Mouse (Mus musculus): ENCODE data around the gene Prkar2b. TPM values are rescaled to one million over a fixed set of nuclear protein-coding genes. Genes with fewer than 3 reads are reported as not detected.
A peak's percentile ranks its signal among the peaks of the same experiment; 100 is the strongest.

Gene Prkar2b
- polyA plus RNA-seq, 1 experiment from 2014 or later, result 18.9 TPM

DNA sequence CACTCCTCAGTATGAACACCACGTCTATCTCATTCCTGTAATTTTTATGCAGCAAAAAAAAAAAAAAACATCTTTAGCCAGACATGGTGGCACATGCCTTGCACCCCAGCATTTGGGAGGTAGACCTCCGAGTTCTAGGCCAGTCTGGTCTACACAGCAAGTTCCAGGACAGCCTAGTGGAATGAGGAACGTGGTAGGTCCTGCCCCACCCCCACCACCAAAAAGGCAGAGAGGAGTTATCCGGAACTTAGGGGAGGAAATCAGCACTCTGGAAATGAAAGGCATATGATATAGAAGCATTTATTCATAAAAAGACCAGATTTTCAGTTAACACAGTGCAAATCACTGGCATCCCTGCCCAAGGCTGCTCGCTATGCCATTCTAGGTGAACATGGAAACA, 52.4 kb downstream of the Prkar2b start:
- H3K27ac ChIP-seq (ENCODE audit: poor library complexity, severe bottlenecking), result no peak overlapping the region
- no peaks in the 10 kb centered on the region for H3K36me3 ChIP-seq
- ATAC-seq (ENCODE audit: insufficient number of reproducible peaks, low FRiP score), result no peak
- WGBS, result 72% methylated on average over 5 of the region's 5 CpGs
- H3K4me2 ChIP-seq, result no peak overlapping the region
- no peak overlapping the region for H3K9ac ChIP-seq
- H3K4me1 ChIP-seq (replicated peaks), result no peaks in the 10 kb centered on the region
- no peak overlapping the region for H3K4me3 ChIP-seq
- peaks cover 3% of the 10 kb centered on the region; the same call in 1 of the 2 replicates for H3K9me3 ChIP-seq (replicated peaks)
- no peaks in the 10 kb centered on the region for H3K27me3 ChIP-seq (replicated peaks)

DNA sequence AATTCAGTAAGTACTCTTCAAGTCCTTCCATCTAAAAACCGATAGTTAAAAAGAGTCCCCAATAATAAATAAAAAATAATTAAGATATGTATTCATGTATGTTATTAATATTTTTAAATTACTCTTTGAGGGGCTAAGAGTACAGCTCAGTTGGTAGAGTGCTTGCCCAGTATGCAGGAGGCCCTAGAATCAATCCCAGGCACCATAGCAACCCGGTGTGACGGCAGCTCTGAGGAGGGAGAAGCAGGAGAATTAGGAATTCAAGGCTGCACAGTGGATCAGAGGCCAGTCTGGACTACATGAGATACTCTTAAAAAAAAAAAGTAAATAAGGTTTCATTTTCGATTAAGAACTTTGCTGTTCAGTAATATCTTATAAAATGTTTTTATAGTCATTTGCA, 53.5 kb downstream of the Prkar2b start:
- Histone ChIP-seq H3K9me3 (replicated peaks) (peaks cover 3% of the 10 kb centered on the region; the same call in 1 of the 2 replicates), H3K27me3 (replicated peaks) (no peaks in the 10 kb centered on the region), H3K4me1 (replicated peaks) (no peaks in the 10 kb centered on the region), H3K9ac (no peak overlapping the region), H3K36me3 (no peaks in the 10 kb centered on the region), H3K27ac (ENCODE audit: poor library complexity, severe bottlenecking) (no peak overlapping the region), H3K4me2 (no peak overlapping the region), H3K4me3 (no peak overlapping the region)
- ATAC-seq (ENCODE audit: insufficient number of reproducible peaks, low FRiP score), result no peak
- 77% methylated on average over 4 of the region's 4 CpGs for WGBS

- no peak overlapping the region for H3K4me2 ChIP-seq
- no peaks in the 10 kb centered on the region for H3K36me3 ChIP-seq
- H3K9ac ChIP-seq, result no peak overlapping the region
- H3K27me3 ChIP-seq (replicated peaks), result no peaks in the 10 kb centered on the region
- WGBS, result 86% methylated on average over 8 of the region's 8 CpGs
- no peak overlapping the region for H3K27ac ChIP-seq (ENCODE audit: poor library complexity, severe bottlenecking)
- no peak overlapping the region for H3K4me3 ChIP-seq
- no peak for ATAC-seq (ENCODE audit: insufficient number of reproducible peaks, low FRiP score)
- H3K4me1 ChIP-seq (replicated peaks), result no peaks in the 10 kb centered on the region
- peaks cover 3% of the 10 kb centered on the region; the same call in 1 of the 2 replicates for H3K9me3 ChIP-seq (replicated peaks)
Observed at GRCm38 (mm10) chr12:32007040-32007439, 54.1 kb downstream of the Prkar2b start.

DNA sequence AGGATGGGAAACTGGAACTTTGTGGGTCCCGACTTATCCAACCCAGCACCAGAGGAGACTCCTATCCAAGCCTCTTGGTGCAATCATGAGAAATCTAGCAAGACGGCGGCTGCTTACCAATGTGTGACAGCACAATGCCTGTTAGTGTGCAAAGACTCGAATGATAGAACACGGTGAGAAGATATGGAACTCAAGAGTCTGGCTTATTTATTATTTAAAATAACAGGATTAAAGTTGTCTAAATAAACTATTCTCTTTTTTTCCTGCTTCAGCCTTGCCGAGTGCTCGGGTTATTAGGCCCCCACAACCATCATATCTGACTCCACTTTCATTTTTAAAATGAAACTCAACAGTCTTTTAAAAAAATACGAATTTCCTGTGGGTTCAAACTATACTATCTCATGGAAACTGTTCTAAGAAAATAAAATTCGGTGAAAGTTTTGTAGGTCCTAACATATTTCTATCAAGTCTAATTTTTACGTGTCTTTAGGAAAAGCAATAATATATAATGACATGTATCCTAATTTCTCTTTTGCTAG, 54.6 kb downstream of the Prkar2b start:
- no peak overlapping the region for H3K9ac ChIP-seq
- no peak overlapping the region for H3K27ac ChIP-seq (ENCODE audit: poor library complexity, severe bottlenecking)
- H3K9me3 ChIP-seq (replicated peaks), result peaks cover 3% of the 10 kb centered on the region; the same call in 1 of the 2 replicates
- no peaks in the 10 kb centered on the region for H3K4me1 ChIP-seq (replicated peaks)
- ATAC-seq (ENCODE audit: insufficient number of reproducible peaks, low FRiP score), result no peak
- WGBS, result 85% methylated on average over 10 of the region's 10 CpGs
- H3K4me3 ChIP-seq, result no peak overlapping the region
- H3K4me2 ChIP-seq, result no peak overlapping the region
- no peaks in the 10 kb centered on the region for H3K36me3 ChIP-seq
- no peaks in the 10 kb centered on the region for H3K27me3 ChIP-seq (replicated peaks)

DNA sequence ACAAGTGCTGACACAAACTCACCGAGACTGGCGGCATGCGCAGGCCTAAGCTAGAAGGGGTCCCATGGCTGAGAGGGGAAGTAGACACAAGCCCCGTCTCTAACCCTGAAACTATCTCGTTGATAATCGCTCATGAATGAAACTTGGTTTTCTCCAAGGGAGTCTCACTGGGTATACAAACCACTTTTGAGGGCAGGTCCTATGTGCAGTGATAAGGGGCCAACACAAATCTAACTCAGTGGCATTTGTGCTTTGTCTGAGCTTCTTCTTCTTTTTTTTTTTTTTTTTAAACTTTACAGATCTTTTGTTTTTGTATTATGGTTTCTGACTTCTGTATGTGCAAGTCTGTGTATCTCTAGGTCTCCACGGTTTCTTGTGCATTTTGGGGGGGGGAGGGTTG, 60.6 kb downstream of the Prkar2b start:
- H3K4me1 ChIP-seq (replicated peaks), result peaks cover 30% of the 10 kb centered on the region
- 77% methylated on average over 7 of the region's 7 CpGs for WGBS
- no peak overlapping the region for H3K4me2 ChIP-seq
- no peaks in the 10 kb centered on the region for H3K27me3 ChIP-seq (replicated peaks)
- no peak overlapping the region for H3K27ac ChIP-seq (ENCODE audit: poor library complexity, severe bottlenecking)
- no peak for ATAC-seq (ENCODE audit: insufficient number of reproducible peaks, low FRiP score)
- H3K4me3 ChIP-seq, result no peak overlapping the region
- no peak overlapping the region for H3K9ac ChIP-seq
- H3K9me3 ChIP-seq (replicated peaks), result peaks cover 3% of the 10 kb centered on the region; the same call in 1 of the 2 replicates
- no peaks in the 10 kb centered on the region for H3K36me3 ChIP-seq

DNA sequence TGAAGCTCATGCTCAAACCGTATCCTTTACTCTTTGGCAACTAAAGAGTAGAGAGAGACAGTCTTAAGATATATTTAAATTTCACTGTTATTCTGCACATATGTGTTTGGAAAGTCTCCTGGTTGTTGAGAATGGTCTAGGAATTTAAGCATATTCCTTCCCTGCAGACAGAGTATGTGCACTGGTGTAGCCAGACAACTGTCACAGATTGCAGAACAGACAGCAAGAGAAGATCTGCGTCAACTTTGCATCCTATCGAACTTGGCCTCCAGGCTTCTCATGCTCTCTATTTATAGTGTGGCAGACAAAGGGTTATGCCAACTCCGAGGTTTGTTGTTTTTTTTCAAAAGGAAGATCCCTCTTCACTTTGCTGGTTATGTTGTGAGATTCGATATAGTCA, 62.4 kb downstream of the Prkar2b start:
- no peaks in the 10 kb centered on the region for H3K27me3 ChIP-seq (replicated peaks)
- no peak overlapping the region for H3K4me3 ChIP-seq
- 64% methylated on average over 5 of the region's 5 CpGs for WGBS
- H3K4me2 ChIP-seq, result no peak overlapping the region
- H3K36me3 ChIP-seq, result no peaks in the 10 kb centered on the region
- H3K9me3 ChIP-seq (replicated peaks), result no peaks in the 10 kb centered on the region
- peaks cover 30% of the 10 kb centered on the region for H3K4me1 ChIP-seq (replicated peaks)
- ATAC-seq (ENCODE audit: insufficient number of reproducible peaks, low FRiP score), result no peak
- no peak overlapping the region for H3K27ac ChIP-seq (ENCODE audit: poor library complexity, severe bottlenecking)
- H3K9ac ChIP-seq, result no peak overlapping the region

GRCm38 (mm10) chr12:31997328-31997878, 63.7 kb downstream of the Prkar2b start:
- no peak overlapping the region for H3K27ac ChIP-seq (ENCODE audit: poor library complexity, severe bottlenecking)

GRCm38 (mm10) chr12:31996877-31997276, 64.2 kb downstream of the Prkar2b start:
- H3K9ac ChIP-seq, result no peak overlapping the region
- ATAC-seq (ENCODE audit: insufficient number of reproducible peaks, low FRiP score), result peak; percentile 86
- WGBS, result 44% methylated on average over 5 of the region's 5 CpGs
- H3K4me1 ChIP-seq (replicated peaks), result peaks cover 33% of the 10 kb centered on the region
- H3K4me3 ChIP-seq, result no peak overlapping the region
- H3K36me3 ChIP-seq, result no peaks in the 10 kb centered on the region
- H3K27me3 ChIP-seq (replicated peaks), result no peaks in the 10 kb centered on the region
- H3K4me2 ChIP-seq, result no peak overlapping the region
- H3K27ac ChIP-seq (ENCODE audit: poor library complexity, severe bottlenecking), result no peak overlapping the region
- H3K9me3 ChIP-seq (replicated peaks), result no peaks in the 10 kb centered on the region

More at GRCm38 (mm10) chr12:31997328-31997878, 63.7 kb downstream of the Prkar2b start:
- Histone ChIP-seq H3K36me3 (no peaks in the 10 kb centered on the region), H3K9me3 (replicated peaks) (no peaks in the 10 kb centered on the region), H3K9ac (no peak overlapping the region), H3K4me1 (replicated peaks) (peaks cover 33% of the 10 kb centered on the region), H3K4me2 (no peak overlapping the region), H3K4me3 (no peak overlapping the region), H3K27me3 (replicated peaks) (no peaks in the 10 kb centered on the region)
- WGBS, result 36% methylated on average over 3 of the region's 3 CpGs
- ATAC-seq (ENCODE audit: insufficient number of reproducible peaks, low FRiP score), result no peak

DNA sequence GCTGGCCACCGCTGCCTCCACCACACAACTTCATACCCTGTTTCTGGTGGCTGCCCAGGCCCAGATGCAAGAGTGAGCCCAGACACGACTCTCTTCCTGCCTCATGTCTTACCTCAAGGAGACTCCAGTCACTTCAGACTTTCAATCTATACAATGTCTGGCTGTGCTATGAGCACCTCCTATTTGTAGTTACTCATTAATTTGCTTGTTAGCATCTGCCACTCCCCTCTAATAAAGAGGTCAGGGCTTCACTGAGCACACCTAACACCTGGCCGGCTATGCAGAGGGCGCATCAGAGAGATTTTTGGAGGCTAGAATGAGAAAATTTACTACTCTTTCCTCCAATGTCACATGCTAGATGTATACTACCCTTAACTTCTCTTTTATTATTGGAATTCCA, 70.5 kb downstream of the Prkar2b start:
- H3K4me3 ChIP-seq, result no peak overlapping the region
- no peak for ATAC-seq (ENCODE audit: insufficient number of reproducible peaks, low FRiP score)
- WGBS, result 92% methylated on average over 4 of the region's 4 CpGs

DNA sequence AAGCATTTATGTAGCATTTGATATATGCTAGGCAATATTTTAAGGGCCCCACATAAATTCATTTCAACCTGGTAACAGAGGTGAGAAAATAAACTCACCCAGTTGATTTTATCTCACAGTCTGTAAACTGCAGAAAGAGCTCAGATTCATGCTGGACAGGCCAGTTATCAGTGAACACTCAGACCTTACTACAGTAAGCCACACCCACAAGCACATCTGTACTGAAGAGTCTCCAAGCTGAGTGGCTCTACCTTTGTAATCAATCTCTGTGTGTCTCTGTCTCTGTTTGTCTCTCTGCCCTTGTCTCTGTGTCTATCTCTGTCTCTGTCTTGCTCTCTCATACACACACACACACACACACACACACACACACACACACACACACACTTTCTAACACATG, 71.4 kb downstream of the Prkar2b start:
- Histone ChIP-seq H3K27ac (ENCODE audit: poor library complexity, severe bottlenecking) (no peak overlapping the region), H3K4me3 (no peak overlapping the region), H3K27me3 (replicated peaks) (no peaks in the 10 kb centered on the region), H3K9ac (no peak overlapping the region), H3K4me2 (no peak overlapping the region), H3K4me1 (replicated peaks) (peaks cover 15% of the 10 kb centered on the region; the same call in 1 of the 2 replicates), H3K9me3 (replicated peaks) (no peaks in the 10 kb centered on the region), H3K36me3 (no peaks in the 10 kb centered on the region)
- no peak for ATAC-seq (ENCODE audit: insufficient number of reproducible peaks, low FRiP score)

More for the DNA sequence above, 70.5 kb downstream of the Prkar2b start:
- no peaks in the 10 kb centered on the region for H3K27me3 ChIP-seq (replicated peaks)
- no peaks in the 10 kb centered on the region for H3K36me3 ChIP-seq
- no peak overlapping the region for H3K4me2 ChIP-seq
- H3K9ac ChIP-seq, result no peak overlapping the region
- H3K4me1 ChIP-seq (replicated peaks), result peaks cover 11% of the 10 kb centered on the region; the same call in 1 of the 2 replicates
- no peaks in the 10 kb centered on the region for H3K9me3 ChIP-seq (replicated peaks)
- no peak overlapping the region for H3K27ac ChIP-seq (ENCODE audit: poor library complexity, severe bottlenecking)

- H3K27me3 ChIP-seq (replicated peaks), result no peaks in the 10 kb centered on the region
- H3K27ac ChIP-seq (ENCODE audit: poor library complexity, severe bottlenecking), result no peak overlapping the region
- no peak overlapping the region for H3K4me2 ChIP-seq
- 91% methylated on average over 2 of the region's 2 CpGs for WGBS
- H3K9ac ChIP-seq, result no peak overlapping the region
- no peaks in the 10 kb centered on the region for H3K9me3 ChIP-seq (replicated peaks)
- peaks cover 15% of the 10 kb centered on the region; the same call in 1 of the 2 replicates for H3K4me1 ChIP-seq (replicated peaks)
- no peak overlapping the region for H3K4me3 ChIP-seq
- no peak for ATAC-seq (ENCODE audit: insufficient number of reproducible peaks, low FRiP score)
- no peaks in the 10 kb centered on the region for H3K36me3 ChIP-seq
Observed at GRCm38 (mm10) chr12:31986463-31986862, 74.6 kb downstream of the Prkar2b start.

- ATAC-seq (ENCODE audit: insufficient number of reproducible peaks, low FRiP score), result no peak
- H3K27ac ChIP-seq (ENCODE audit: poor library complexity, severe bottlenecking), result no peak overlapping the region
- no peaks in the 10 kb centered on the region for H3K36me3 ChIP-seq
- no peak overlapping the region for H3K9ac ChIP-seq
- no peaks in the 10 kb centered on the region for H3K27me3 ChIP-seq (replicated peaks)
- peaks cover 15% of the 10 kb centered on the region; the same call in 1 of the 2 replicates for H3K4me1 ChIP-seq (replicated peaks)
- H3K4me3 ChIP-seq, result no peak overlapping the region
- no peak overlapping the region for H3K4me2 ChIP-seq
- no peaks in the 10 kb centered on the region for H3K9me3 ChIP-seq (replicated peaks)
- 52% methylated on average over 6 of the region's 6 CpGs for WGBS
Observed at GRCm38 (mm10) chr12:31985738-31986137, 75.4 kb downstream of the Prkar2b start.
